Mouse (Mus musculus) bone marrow, adult 2 months (tissue): Measurements from ENCODE around the gene Tecr.

Source experiments
- CTCF ChIP-seq: fragments of 200-500 bp; IDR thresholded peaks from 2 replicates; pipeline ENCODE4 v1.5.1; 2011; ENCODE audit warnings: low read length, control low read depth; ENCODE audit not compliant: control insufficient read depth, insufficient read depth
- POLR2A ChIP-seq: fragments of 200-500 bp; IDR thresholded peaks from 2 replicates; pipeline ENCODE4 v1.6.1; 2011; ENCODE audit warnings: low read depth, mild to moderate bottlenecking, control low read depth, low read length, borderline replicate concordance; ENCODE audit not compliant: control insufficient read depth

GRCm38 (mm10) chr8:83583236-83583635 lies 24.5 kb downstream of the Tecr start:
- TF ChIP-seq POLR2A (no peak), CTCF (no peak)
